Mouse (Mus musculus) ES-E14 (cell line): ENCODE data around the gene Dclk3. TPM values are rescaled to one million over a fixed set of nuclear protein-coding genes. Genes with fewer than 3 reads are reported as not detected.

Source experiments
- DNase-seq: peaks from one replicate; pipeline ENCODE4 v3.0.0-alpha.2; 2013; ENCODE audit warnings: low read depth, low spot score
- H3K27ac ChIP-seq: 2 replicates; pipeline ENCODE4 v1.5.1; 2012; ENCODE audit warnings: low read depth, mild to moderate bottlenecking, low read length, moderate library complexity, mixed read lengths; ENCODE audit not compliant: poor library complexity, insufficient read depth, severe bottlenecking
- H3K36me3 ChIP-seq: 2 replicates; pipeline ENCODE4 v1.6.1; 2012; ENCODE audit warnings: mild to moderate bottlenecking, low read length, moderate library complexity, mixed read lengths; ENCODE audit not compliant: control insufficient read depth, poor library complexity, insufficient read depth, severe bottlenecking
- H3K4me1 ChIP-seq, 2 experiments: fragments of 150-350 bp in 1 of 2; sonication (generic) in 1 of 2; 2 replicates each; pipeline ENCODE4 v1.6.1; 2012; ENCODE audit warnings: low read length in 2 of 2, mild to moderate bottlenecking in 1 of 2, mixed read lengths in 1 of 2; ENCODE audit not compliant: control insufficient read depth in 2 of 2, insufficient read depth in 2 of 2, poor library complexity in 1 of 2
- H3K4me3 ChIP-seq, 2 experiments: fragments of 150-350 bp in 1 of 2; sonication (generic) in 1 of 2; 2 replicates each; pipeline ENCODE4 v1.5.1; 2012; ENCODE audit warnings: low read length in 2 of 2, low read depth in 1 of 2, mild to moderate bottlenecking in 1 of 2, mixed read lengths in 1 of 2; ENCODE audit not compliant: insufficient read depth in 1 of 2, poor library complexity in 1 of 2, severe bottlenecking in 1 of 2
- H3K9ac ChIP-seq: 2 replicates; pipeline ENCODE4 v1.6.1; 2012; ENCODE audit warnings: low read depth, mild to moderate bottlenecking, low read length, mixed read lengths; ENCODE audit not compliant: poor library complexity, insufficient read depth, severe bottlenecking
- H3K9me3 ChIP-seq: fragments of 150-350 bp; sonication (generic); 2 replicates; pipeline ENCODE4 v1.6.1; 2012; ENCODE audit warnings: low read depth, mild to moderate bottlenecking, low read length; ENCODE audit not compliant: control insufficient read depth, insufficient read depth
- CHD2 ChIP-seq: IDR thresholded peaks from 2 replicates; pipeline ENCODE4 v1.6.1; 2014; ENCODE audit warnings: mild to moderate bottlenecking, low read depth, low read length, inconsistent platforms
- HCFC1 ChIP-seq: IDR thresholded peaks from 2 replicates; pipeline ENCODE4 v1.6.1; 2012; ENCODE audit warnings: low read length, inconsistent platforms, borderline replicate concordance; ENCODE audit not compliant: insufficient read depth
- MAFK ChIP-seq: IDR thresholded peaks from 2 replicates; pipeline ENCODE4 v1.6.1; 2014; ENCODE audit warnings: mild to moderate bottlenecking, low read depth, low read length, inconsistent platforms; ENCODE audit not compliant: insufficient read depth
- ZC3H11A ChIP-seq: IDR thresholded peaks from 2 replicates; pipeline ENCODE4 v1.6.1; 2012; ENCODE audit warnings: low read depth, mild to moderate bottlenecking, inconsistent platforms, low read length, borderline replicate concordance
- in situ Hi-C, 2 experiments: fragments of 600-800 bp; cut with MboI; formaldehyde crosslinking; loops; one replicate each; pipeline ENCODE4 v1.15.1; 2025; ENCODE audit warnings: low sequenced_read_pairs in 2 of 2, inconsistent platforms in 1 of 2; ENCODE audit not compliant: unreplicated experiment in 2 of 2
- total RNA-seq: library from RNA; depleted of rRNA; stranded (reverse); fragments of 300-350 nt; gene quantifications from 2 replicates; pipeline ENCODE4 v1.2.3, GENCODE M21; 2012; rRNA removed

Gene Dclk3
- total RNA-seq, 1 experiment = 0.40 TPM

DNA sequence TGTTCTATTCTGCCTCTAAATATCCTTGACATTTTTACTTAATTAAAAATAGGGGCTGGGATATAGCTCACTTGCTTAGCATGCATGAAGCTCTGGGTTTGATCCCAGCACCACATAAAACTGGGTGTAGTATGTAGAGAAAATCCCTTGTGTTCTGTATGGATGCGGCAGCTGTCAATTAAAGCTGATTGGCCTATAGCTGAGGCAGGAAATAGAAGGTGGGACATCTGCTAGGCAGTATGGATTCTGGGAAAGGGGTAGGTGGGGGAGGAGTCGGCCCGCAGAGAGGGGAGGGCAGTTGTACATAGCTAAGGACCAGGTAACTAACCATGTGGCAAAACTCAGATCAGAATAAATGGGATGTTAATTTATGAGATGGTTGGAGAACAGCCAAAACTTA, 85.0 kb downstream of the Dclk3 start:
- H3K9me3 ChIP-seq = no peaks in the 10 kb centered on the region
- H3K27ac ChIP-seq = no peak overlapping the region
- no peak overlapping the region for H3K9ac ChIP-seq
- H3K4me3 ChIP-seq = peak overlapping the region in 1 of 2 experiments; percentile 70; a peak in 2 of 4 replicates
- in situ Hi-C loops = no loop called here
- TF ChIP-seq ZC3H11A (no peak), CHD2 (peak; percentile 87)
- DNase-seq = peak; percentile 64
- peaks cover 1 to 7% of the 10 kb centered on the region in 2 experiments; a peak in 2 of 4 replicates for H3K4me1 ChIP-seq
- H3K36me3 ChIP-seq = peaks cover 1% of the 10 kb centered on the region; the same call in 1 of the 2 replicates

DNA sequence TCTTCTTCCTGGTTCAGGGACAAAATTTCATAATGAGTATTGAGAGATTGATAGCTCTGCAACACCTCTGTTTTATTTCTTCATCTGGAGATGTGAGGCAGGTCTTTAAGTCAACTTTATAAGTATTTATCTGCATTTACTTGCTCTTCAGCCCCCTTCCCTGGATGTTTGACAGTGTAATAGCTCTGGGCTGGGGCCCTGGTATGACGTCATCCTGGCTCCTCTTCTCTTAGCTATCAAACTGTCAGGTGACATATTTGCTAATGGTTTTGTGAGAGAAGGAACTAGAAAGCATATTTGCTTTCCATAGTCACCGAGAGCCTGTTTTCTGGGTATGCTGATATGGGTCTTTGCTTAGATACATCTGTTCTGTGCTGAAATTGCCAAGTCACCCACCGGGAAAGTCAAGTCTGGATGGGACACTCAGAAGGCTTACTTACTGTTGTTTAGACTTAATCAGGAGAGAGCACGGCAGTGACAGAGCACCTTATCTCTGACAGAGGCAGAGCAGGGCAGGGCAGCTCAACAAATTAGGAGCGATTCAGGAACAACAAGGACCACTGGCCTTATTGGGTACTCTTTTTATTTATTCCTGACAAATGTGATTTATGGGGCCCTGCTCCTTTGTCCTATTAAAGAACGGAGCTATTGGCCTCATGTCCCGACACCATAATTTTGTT, 96.0 kb downstream of the Dclk3 start:
- no peak for DNase-seq
- Histone ChIP-seq H3K36me3 (no peaks in the 10 kb centered on the region), H3K4me3 (no peak overlapping the region), H3K27ac (no peak overlapping the region), H3K4me1 (no peaks in the 10 kb centered on the region; a peak in 2 of 4 replicates), H3K9ac (no peak overlapping the region), H3K9me3 (no peaks in the 10 kb centered on the region)
- in situ Hi-C loops = no loop called here
- no peak for TF ChIP-seq CHD2

DNA sequence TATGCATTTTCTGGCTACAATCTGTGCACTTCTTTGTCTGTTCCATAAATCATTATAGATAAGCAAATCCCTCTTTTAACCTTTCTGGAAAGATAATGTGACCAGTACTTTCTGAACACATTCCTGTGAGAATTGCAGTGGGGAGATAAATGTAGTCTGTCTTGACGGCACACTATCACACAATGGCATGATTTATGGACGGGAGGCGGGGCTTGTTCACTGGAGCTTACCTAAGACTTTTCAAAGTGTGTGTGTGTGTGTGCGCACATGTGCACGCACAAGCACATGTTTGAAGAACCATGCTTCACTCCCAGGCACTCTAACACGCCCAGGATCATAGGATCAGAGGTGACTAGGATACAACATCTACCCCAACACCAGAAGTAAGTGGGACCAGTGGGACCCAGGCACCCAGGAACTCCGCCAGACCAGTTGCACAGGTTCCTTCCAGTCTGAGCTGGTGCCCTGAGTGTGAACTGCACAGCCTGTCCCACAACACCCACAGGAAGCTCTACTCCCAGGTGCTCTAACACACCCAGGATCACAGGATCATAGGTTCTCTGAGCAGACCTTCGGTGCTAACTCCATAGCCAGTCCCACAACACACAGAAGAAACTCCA, 96.7 kb downstream of the Dclk3 start:
- TF ChIP-seq MAFK (no peak), HCFC1 (no peak), CHD2 (no peak)
- Histone ChIP-seq H3K9me3 (no peaks in the 10 kb centered on the region), H3K27ac (no peak overlapping the region), H3K9ac (no peak overlapping the region), H3K36me3 (no peaks in the 10 kb centered on the region), H3K4me3 (no peak overlapping the region), H3K4me1 (no peaks in the 10 kb centered on the region; a peak in 1 of 4 replicates)
- in situ Hi-C loops = no loop called here
- DNase-seq = no peak

Other genes with a start within 250 kb of the Dclk3 start
- 27.8 and 35.0 TPM in 2 replicates for gene Mlh1, start 167.3 kb upstream of the Dclk3 start, total RNA-seq
- 9.4 and 9.6 TPM in 2 replicates for gene Epm2aip1, start 167.2 kb upstream of the Dclk3 start, total RNA-seq
- 0.76 and 0.95 TPM in 2 replicates for gene Trank1, start 127.3 kb upstream of the Dclk3 start, total RNA-seq